Mouse (Mus musculus): Measurements from ENCODE around the gene Igfbp5.
A peak's percentile ranks its signal among the peaks of the same experiment; 100 is the strongest.

GRCm38 (mm10) chr1:72865900-72866299 is 8.8 kb downstream of the Igfbp5 start:
- peak; percentile 93 for TF ChIP-seq CTCF (IDR thresholded peaks at IDR 0.05; ENCODE audit: low read depth)
- TF ChIP-seq EP300 (IDR thresholded peaks at IDR 0.05; ENCODE audit: low read depth), result no peak

Measured in liver, embryonic 14.5 days (tissue).